Mouse (Mus musculus): Measurements from ENCODE around the gene Ptpre.
A peak's percentile ranks its signal among the peaks of the same experiment; 100 is the strongest.
"Not testable (repeated sequence)": the region's sequence is repeated elsewhere in the genome, so short reads cannot be mapped to it uniquely, and the experiment has no call there.

Ptpre gene

GRCm38 (mm10) chr7:135605002-135605803 lies 67.9 kb downstream of the Ptpre start:
- peak; percentile 37 for DNase-seq (ENCODE audit: low read depth, low spot score)

- DNase-seq (ENCODE audit: low read depth, low spot score): no peak
Measured at GRCm38 (mm10) chr7:135605804-135606072, 68.5 kb downstream of the Ptpre start.

- no peak for DNase-seq (ENCODE audit: low read depth, low spot score)
Measured at GRCm38 (mm10) chr7:135608208-135608607, 70.9 kb downstream of the Ptpre start.

- DNase-seq (ENCODE audit: low read depth, low spot score): no peak
Measured at GRCm38 (mm10) chr7:135609028-135609427, 71.7 kb downstream of the Ptpre start.

GRCm38 (mm10) chr7:135609655-135610054 lies 72.4 kb downstream of the Ptpre start:
- DNase-seq (ENCODE audit: low read depth, low spot score): no peak

GRCm38 (mm10) chr7:135612276-135612675 lies 75.0 kb downstream of the Ptpre start:
- DNase-seq (ENCODE audit: low read depth, low spot score): no peak

GRCm38 (mm10) chr7:135612801-135613200 lies 75.5 kb downstream of the Ptpre start:
- no peak for DNase-seq (ENCODE audit: low read depth, low spot score)

GRCm38 (mm10) chr7:135613380-135613779 lies 76.1 kb downstream of the Ptpre start:
- no peak for DNase-seq (ENCODE audit: low read depth, low spot score)

GRCm38 (mm10) chr7:135614892-135615291 lies 77.6 kb downstream of the Ptpre start:
- DNase-seq (ENCODE audit: low read depth, low spot score): peak; percentile 14

GRCm38 (mm10) chr7:135616479-135616878 lies 79.2 kb downstream of the Ptpre start:
- not testable (repeated sequence) for DNase-seq (ENCODE audit: low read depth, low spot score)

GRCm38 (mm10) chr7:135617776-135618175 lies 80.5 kb downstream of the Ptpre start:
- DNase-seq (ENCODE audit: low read depth, low spot score): no peak

GRCm38 (mm10) chr7:135621649-135622048 lies 84.4 kb downstream of the Ptpre start:
- no peak for DNase-seq (ENCODE audit: low read depth, low spot score)

GRCm38 (mm10) chr7:135622241-135622640 lies 85.0 kb downstream of the Ptpre start:
- DNase-seq (ENCODE audit: low read depth, low spot score): no peak

GRCm38 (mm10) chr7:135624854-135625253 lies 87.6 kb downstream of the Ptpre start:
- DNase-seq (ENCODE audit: low read depth, low spot score): peak; percentile 31

- DNase-seq (ENCODE audit: low read depth, low spot score): no peak
Measured at GRCm38 (mm10) chr7:135628363-135628762, 91.1 kb downstream of the Ptpre start.

GRCm38 (mm10) chr7:135629019-135629418 lies 91.7 kb downstream of the Ptpre start:
- DNase-seq (ENCODE audit: low read depth, low spot score): no peak

- DNase-seq (ENCODE audit: low read depth, low spot score): peak; percentile 76
Measured at GRCm38 (mm10) chr7:135631776-135632552, 94.7 kb downstream of the Ptpre start.

GRCm38 (mm10) chr7:135632716-135633258 lies 95.5 kb downstream of the Ptpre start:
- peak; percentile 15 for DNase-seq (ENCODE audit: low read depth, low spot score)

GRCm38 (mm10) chr7:135634851-135635624 lies 97.8 kb downstream of the Ptpre start:
- no peak for DNase-seq (ENCODE audit: low read depth, low spot score)

- no peak for DNase-seq (ENCODE audit: low read depth, low spot score)
Measured at GRCm38 (mm10) chr7:135637406-135637980, 100.2 kb downstream of the Ptpre start.

GRCm38 (mm10) chr7:135639361-135639760 lies 102.1 kb downstream of the Ptpre start:
- no peak for DNase-seq (ENCODE audit: low read depth, low spot score)

All from R1 (cell line).